Mouse (Mus musculus) layer of hippocampus, adult 18-20 months (tissue): Measurements from ENCODE around the gene Ap1m1. TPM values are rescaled to one million over a fixed set of nuclear protein-coding genes. Genes with fewer than 3 reads are reported as not detected.

Source experiments
- DNase-seq, 2 experiments: peaks; one replicate each; pipeline ENCODE4 v3.0.0; 2022; ENCODE audit warnings: low spot score in 2 of 2
- total RNA-seq, 2 experiments: library from RNA; stranded (reverse); gene quantifications; 2 replicates each; pipeline ENCODE4 v1.2.3; 2021

Ap1m1 gene
- total RNA-seq, 2 experiments from 2014 or later: 84.2 to 87.4 TPM

GRCm38 (mm10) chr8:72257171-72257901 lies 17.5 kb downstream of the Ap1m1 start:
- peak in 1 of 2 experiments; percentile 41 for DNase-seq

GRCm38 (mm10) chr8:72257902-72258238 lies 18.1 kb downstream of the Ap1m1 start:
- no peak for DNase-seq

- DNase-seq: no peak
Observed at GRCm38 (mm10) chr8:72259862-72260261, 20.0 kb downstream of the Ap1m1 start.

- DNase-seq: no peak
Observed at GRCm38 (mm10) chr8:72260585-72260984, 20.8 kb downstream of the Ap1m1 start.

GRCm38 (mm10) chr8:72261019-72261418 lies 21.2 kb downstream of the Ap1m1 start:
- DNase-seq: no peak

GRCm38 (mm10) chr8:72261431-72261830 lies 21.6 kb downstream of the Ap1m1 start:
- DNase-seq: no peak

GRCm38 (mm10) chr8:72261872-72262271 lies 22.1 kb downstream of the Ap1m1 start:
- no peak for DNase-seq

- DNase-seq: no peak
Observed at GRCm38 (mm10) chr8:72262756-72263155, 22.9 kb downstream of the Ap1m1 start.

GRCm38 (mm10) chr8:72263451-72263850 lies 23.6 kb downstream of the Ap1m1 start:
- DNase-seq: no peak

GRCm38 (mm10) chr8:72265342-72265741 lies 25.5 kb downstream of the Ap1m1 start:
- DNase-seq: no peak

- DNase-seq: no peak
Observed at GRCm38 (mm10) chr8:72266671-72267070, 26.9 kb downstream of the Ap1m1 start.

GRCm38 (mm10) chr8:72267106-72267505 lies 27.3 kb downstream of the Ap1m1 start:
- DNase-seq: no peak

- DNase-seq: no peak
Observed at GRCm38 (mm10) chr8:72268356-72268755, 28.5 kb downstream of the Ap1m1 start.

GRCm38 (mm10) chr8:72270606-72271005 lies 30.8 kb downstream of the Ap1m1 start:
- DNase-seq: no peak

GRCm38 (mm10) chr8:72271051-72271660 lies 31.3 kb downstream of the Ap1m1 start:
- DNase-seq: no peak

- no peak for DNase-seq
Observed at GRCm38 (mm10) chr8:72271691-72272090, 31.9 kb downstream of the Ap1m1 start.

GRCm38 (mm10) chr8:72272361-72272760 lies 32.5 kb downstream of the Ap1m1 start:
- DNase-seq: peak; percentile 50 to 68

GRCm38 (mm10) chr8:72273111-72273770 lies 33.4 kb downstream of the Ap1m1 start:
- DNase-seq: no peak

- DNase-seq: no peak
Observed at GRCm38 (mm10) chr8:72273807-72274206, 34.0 kb downstream of the Ap1m1 start.

GRCm38 (mm10) chr8:72277244-72277643 lies 37.4 kb downstream of the Ap1m1 start:
- no peak for DNase-seq

- DNase-seq: no peak
Observed at GRCm38 (mm10) chr8:72279151-72279550, 39.3 kb downstream of the Ap1m1 start.

- no peak for DNase-seq
Observed at GRCm38 (mm10) chr8:72281634-72282033, 41.8 kb downstream of the Ap1m1 start.
